Mouse (Mus musculus) heart, adult 10 weeks (tissue): Measurements from ENCODE around the gene Olfr481. TPM values are rescaled to one million over a fixed set of nuclear protein-coding genes. Genes with fewer than 3 reads are reported as not detected.

Experiments used
- polyA plus RNA-seq: library from polyadenylated mRNA; stranded (reverse); fragments of 350-450 nt; fragmentation: Illumina TruSeq; extraction: RNeasy Lipid Tissue Mini Kit (QIAGEN cat#74804); gene quantifications from one replicate; pipeline ENCODE4 v1.2.3, GENCODE M21; 2014; ENCODE audit warnings: low read depth, low replicate concordance

The Olfr481 gene
- not detected for polyA plus RNA-seq

GRCm38 (mm10) chr7:108079555-108079954, at the start of gene Olfr481:
Olfr481 (plus strand) TSS chr7:108079855.

GRCm38 (mm10) chr7:108033889-108034288, 45.8 kb upstream of the Olfr481 start, which contains the start of gene Olfr478:
Olfr478 (minus strand) TSS chr7:108033989.

DNA sequence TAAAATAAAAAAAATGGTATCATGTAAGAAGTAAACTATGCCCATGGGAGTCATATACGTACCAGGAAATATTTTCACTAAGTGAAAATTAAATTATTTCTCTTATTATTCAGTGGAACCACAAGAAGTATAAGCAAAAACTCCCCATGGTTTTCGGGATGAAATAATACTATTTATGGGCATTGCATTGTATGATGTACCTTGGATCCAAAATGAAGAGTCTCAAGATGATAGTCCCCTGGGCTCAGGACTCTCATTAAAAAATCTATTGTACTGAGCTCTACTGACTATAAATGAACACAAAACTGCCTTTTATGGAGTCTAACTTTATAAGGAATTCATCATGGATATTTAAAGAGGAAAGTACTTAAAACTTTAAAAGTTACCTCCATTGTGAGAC, 29.3 kb upstream of the Olfr481 start, which contains the start of gene Olfr479:
TSS of gene Olfr479 (plus strand) at position 301 of the 400 bp plus-strand sequence.

DNA sequence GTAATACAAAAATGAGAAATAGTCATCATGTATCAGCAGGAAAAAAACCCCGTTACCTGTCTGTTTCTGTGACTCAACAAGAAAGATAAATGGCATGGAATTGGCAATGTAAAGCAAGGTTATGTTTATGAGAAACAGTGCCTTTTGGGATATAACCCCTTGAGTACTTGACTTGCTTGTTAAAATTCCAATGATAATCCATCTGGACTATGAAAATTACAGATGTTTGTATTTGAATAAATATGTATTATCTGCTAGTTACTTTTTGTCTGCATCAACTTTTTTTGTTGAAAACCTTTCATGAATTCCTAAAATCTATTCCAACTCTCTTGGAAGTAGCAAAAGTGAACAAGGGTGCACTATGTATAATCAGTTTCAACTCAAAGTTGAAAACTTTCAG, 12.4 kb upstream of the Olfr481 start, which contains the start of gene Olfr480:
TSS of gene Olfr480 (minus strand) at position 101 of the 400 bp plus-strand sequence.

GRCm38 (mm10) chr7:108097486-108097885, 17.8 kb downstream of the Olfr481 start, which contains the start of gene Olfr482:
Olfr482 (minus strand) TSS chr7:108097586.

GRCm38 (mm10) chr7:108100549-108100948, 20.9 kb downstream of the Olfr481 start, which contains the start of gene Olfr483:
Olfr483 (plus strand) TSS chr7:108100849.

DNA sequence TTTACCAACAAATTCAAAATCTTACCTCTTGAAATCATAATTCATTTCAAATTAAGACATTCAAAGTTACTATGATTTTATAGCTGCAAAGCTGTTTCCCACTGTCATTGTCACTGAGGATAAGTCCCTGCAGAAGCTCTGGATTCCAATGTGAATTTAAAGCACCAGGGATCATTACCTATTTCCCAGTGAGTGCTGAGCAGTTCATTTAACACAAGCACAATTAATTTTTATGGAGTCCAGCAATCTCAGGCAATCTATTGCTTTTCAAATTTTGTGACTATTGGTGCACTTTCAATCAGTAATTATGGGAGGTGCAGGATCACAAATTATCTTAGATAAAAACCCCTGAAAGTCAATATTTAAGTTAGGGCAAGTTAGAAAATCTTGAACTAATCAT, 47.7 kb downstream of the Olfr481 start, which contains the start of gene Olfr484:
TSS of gene Olfr484 (minus strand) at position 101 of the 400 bp plus-strand sequence.

Other genes starting within 250 kb of the Olfr481 start
- gene Olfr470, start 232.4 kb upstream of the Olfr481 start, polyA plus RNA-seq, result not detected
- not detected for gene Olfr472, start 182.0 kb upstream of the Olfr481 start, polyA plus RNA-seq
- gene Olfr473, start 149.4 kb upstream of the Olfr481 start, polyA plus RNA-seq, result not detected
- gene Olfr474, start 125.2 kb upstream of the Olfr481 start, polyA plus RNA-seq, result not detected
- gene Olfr476, start 115.1 kb upstream of the Olfr481 start, polyA plus RNA-seq, result not detected
- not detected for gene Olfr477, start 93.2 kb upstream of the Olfr481 start, polyA plus RNA-seq
- gene Olfr478, start 45.9 kb upstream of the Olfr481 start, polyA plus RNA-seq, result not detected
- gene Olfr479, start 29.2 kb upstream of the Olfr481 start, polyA plus RNA-seq, result not detected
- not detected for gene Olfr480, start 12.5 kb upstream of the Olfr481 start, polyA plus RNA-seq
- gene Olfr482, start 17.7 kb downstream of the Olfr481 start, polyA plus RNA-seq, result not detected
- not detected for gene Olfr483, start 21.0 kb downstream of the Olfr481 start, polyA plus RNA-seq
- not detected for gene Olfr484, start 47.6 kb downstream of the Olfr481 start, polyA plus RNA-seq
- not detected for gene Olfr485, start 80.0 kb downstream of the Olfr481 start, polyA plus RNA-seq
- gene Olfr486, start 92.9 kb downstream of the Olfr481 start, polyA plus RNA-seq, result not detected
- not detected for gene Olfr487, start 134.8 kb downstream of the Olfr481 start, polyA plus RNA-seq
- not detected for gene Olfr488, start 178.5 kb downstream of the Olfr481 start, polyA plus RNA-seq
- gene Olfr490, start 209.1 kb downstream of the Olfr481 start, polyA plus RNA-seq, result not detected
- not detected for gene Olfr491, start 233.6 kb downstream of the Olfr481 start, polyA plus RNA-seq
- not detected for gene Olfr492, start 243.8 kb downstream of the Olfr481 start, polyA plus RNA-seq